Mouse (Mus musculus) ES-E14 (cell line): ENCODE results near the gene Capza1.

Experiments
- CHD2 ChIP-seq: IDR thresholded peaks from 2 replicates; pipeline ENCODE4 v1.6.1; 2014; ENCODE audit warnings: mild to moderate bottlenecking, low read depth, low read length, inconsistent platforms
- MAFK ChIP-seq: IDR thresholded peaks from 2 replicates; pipeline ENCODE4 v1.6.1; 2014; ENCODE audit warnings: mild to moderate bottlenecking, low read depth, low read length, inconsistent platforms; ENCODE audit not compliant: insufficient read depth
- ZNF384 ChIP-seq: IDR thresholded peaks from 2 replicates; pipeline ENCODE4 v1.6.1; 2012; ENCODE audit warnings: low read depth, low read length, inconsistent platforms

GRCm38 (mm10) chr3:104888585-104888984 is 24.3 kb upstream of the Capza1 start:
- TF ChIP-seq MAFK (no peak), ZNF384 (no peak), CHD2 (no peak)
